Mouse (Mus musculus): ENCODE measurements at regions not wholly inside any gene's neighbourhood (a gene's known extent, or its start where the extent isn't known, plus 50 kb on each side); places are given as distances from the start of the nearest gene placed in this dataset.

GRCm38 (mm10) chr1:56171157-56171556, 466.1 kb downstream of the Hsfy2 start:
- TF ChIP-seq CTCF (IDR thresholded peaks at IDR 0.05; ENCODE audit: insufficient read depth, low read length) (no peak), POLR2A (IDR thresholded peaks at IDR 0.05; ENCODE audit: borderline replicate concordance, extremely low read depth, low read depth, low read length) (no peak)

All from lung, adult 2 months (tissue).